Mouse (Mus musculus) ES-Bruce4 (cell line): ENCODE results near the gene Pmpca. TPM values are rescaled to one million over a fixed set of nuclear protein-coding genes. Genes with fewer than 3 reads are reported as not detected.

Experiments used
- H3K27ac ChIP-seq: 2 replicates; pipeline ENCODE4 v1.5.1; 2012; ENCODE audit warnings: low read length, inconsistent platforms; ENCODE audit not compliant: insufficient read depth
- H3K27me3 ChIP-seq: 2 replicates; pipeline ENCODE4 v1.6.1; 2012; ENCODE audit warnings: mild to moderate bottlenecking, low read length, inconsistent platforms; ENCODE audit not compliant: control insufficient read depth, poor library complexity, insufficient read depth, severe bottlenecking
- H3K36me3 ChIP-seq: 2 replicates; pipeline ENCODE4 v1.6.1; 2012; ENCODE audit warnings: inconsistent platforms, mild to moderate bottlenecking, low read length, moderate library complexity; ENCODE audit not compliant: control insufficient read depth, poor library complexity, insufficient read depth, severe bottlenecking
- H3K4me1 ChIP-seq: one replicate; pipeline ENCODE4 v1.8.1; 2011; ENCODE audit warnings: low read length; ENCODE audit not compliant: control insufficient read depth, insufficient read depth
- H3K4me3 ChIP-seq: 2 replicates; pipeline ENCODE4 v1.5.1; 2011; ENCODE audit warnings: low read depth, mild to moderate bottlenecking, low read length
- H3K9ac ChIP-seq: 2 replicates; pipeline ENCODE4 v1.6.1; 2012; ENCODE audit warnings: low read depth, mild to moderate bottlenecking, inconsistent platforms; ENCODE audit not compliant: poor library complexity, severe bottlenecking
- H3K9me3 ChIP-seq: replicated peaks from 2 replicates; pipeline ENCODE4 v1.6.1; 2012; ENCODE audit warnings: mild to moderate bottlenecking, low read length, inconsistent platforms; ENCODE audit not compliant: control insufficient read depth, poor library complexity, insufficient read depth, severe bottlenecking
- CTCF ChIP-seq: IDR thresholded peaks from one replicate; pipeline ENCODE4 v1.8.1; 2011; ENCODE audit warnings: low read depth, low read length
- EP300 ChIP-seq: IDR thresholded peaks from 2 replicates; pipeline ENCODE4 v1.6.1; 2011; ENCODE audit warnings: low read depth, low read length; ENCODE audit not compliant: insufficient read depth
- POLR2A ChIP-seq: IDR thresholded peaks from one replicate; pipeline ENCODE4 v1.8.1; 2011; ENCODE audit warnings: low read length; ENCODE audit not compliant: insufficient read depth
- polyA plus RNA-seq: library from polyadenylated mRNA; stranded (reverse); fragments of >200 nt; gene quantifications from 2 replicates; pipeline ENCODE4 v1.2.4, GENCODE M21; 2011; ENCODE audit warnings: low read depth; ENCODE audit not compliant: missing spikeins, insufficient read depth, insufficient read length

Gene Pmpca
- polyA plus RNA-seq, 1 experiment: 161 TPM

DNA sequence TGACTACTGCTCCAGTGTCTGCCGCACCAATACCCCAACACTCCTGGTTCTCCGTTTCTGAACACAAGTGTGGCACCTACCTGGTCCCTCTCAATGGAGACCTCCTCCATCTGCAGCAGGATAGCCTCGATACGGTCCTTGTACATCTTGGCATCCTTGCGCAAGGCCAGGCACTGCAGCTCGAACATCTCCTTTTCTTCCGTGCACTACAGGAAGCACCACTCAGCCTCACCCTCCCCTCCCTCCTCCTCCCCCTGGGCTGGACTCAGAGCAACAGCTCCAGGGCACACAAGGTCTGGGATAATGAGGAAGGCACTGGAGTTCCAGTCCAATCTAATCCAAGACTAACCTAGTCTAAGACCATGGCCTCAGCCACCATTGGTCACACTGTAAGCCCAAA, 32.5 kb upstream of the Pmpca start:
- TF ChIP-seq EP300 (no peak), CTCF (no peak), POLR2A (no peak)
- Histone ChIP-seq H3K4me3 (no peak overlapping the region), H3K4me1 (peaks cover 1% of the 10 kb centered on the region), H3K27ac (no peak overlapping the region), H3K9ac (no peak overlapping the region), H3K9me3 (no peaks in the 10 kb centered on the region), H3K27me3 (no peaks in the 10 kb centered on the region), H3K36me3 (no peaks in the 10 kb centered on the region)

DNA sequence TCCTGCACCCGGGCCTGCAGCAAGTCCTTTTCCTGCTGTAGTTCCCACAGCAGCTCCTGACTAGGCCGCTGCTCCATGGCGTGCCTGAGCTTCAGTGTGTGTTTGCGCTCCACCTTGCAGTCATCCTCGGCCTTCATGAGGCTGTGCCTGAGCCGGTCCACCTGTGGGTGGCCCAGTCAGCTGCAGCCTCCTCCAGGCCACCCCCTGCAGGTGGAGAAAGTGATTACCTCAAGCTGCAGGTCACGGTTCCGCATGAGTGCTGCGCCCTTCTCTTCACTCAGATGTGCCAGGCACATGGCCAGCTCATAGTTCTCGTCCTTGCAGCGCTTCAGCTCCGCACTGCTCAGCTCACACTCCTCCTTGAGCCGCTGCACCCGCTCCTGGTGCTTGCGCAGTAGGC, 31.7 kb upstream of the Pmpca start:
- H3K4me3 ChIP-seq: no peak overlapping the region
- no peak for TF ChIP-seq POLR2A
- TF ChIP-seq CTCF: peak; percentile 47
- no peaks in the 10 kb centered on the region for H3K36me3 ChIP-seq
- H3K9ac ChIP-seq: no peak overlapping the region
- no peaks in the 10 kb centered on the region for H3K9me3 ChIP-seq
- H3K27ac ChIP-seq: no peak overlapping the region
- H3K27me3 ChIP-seq: no peaks in the 10 kb centered on the region
- H3K4me1 ChIP-seq: peaks cover 1% of the 10 kb centered on the region

DNA sequence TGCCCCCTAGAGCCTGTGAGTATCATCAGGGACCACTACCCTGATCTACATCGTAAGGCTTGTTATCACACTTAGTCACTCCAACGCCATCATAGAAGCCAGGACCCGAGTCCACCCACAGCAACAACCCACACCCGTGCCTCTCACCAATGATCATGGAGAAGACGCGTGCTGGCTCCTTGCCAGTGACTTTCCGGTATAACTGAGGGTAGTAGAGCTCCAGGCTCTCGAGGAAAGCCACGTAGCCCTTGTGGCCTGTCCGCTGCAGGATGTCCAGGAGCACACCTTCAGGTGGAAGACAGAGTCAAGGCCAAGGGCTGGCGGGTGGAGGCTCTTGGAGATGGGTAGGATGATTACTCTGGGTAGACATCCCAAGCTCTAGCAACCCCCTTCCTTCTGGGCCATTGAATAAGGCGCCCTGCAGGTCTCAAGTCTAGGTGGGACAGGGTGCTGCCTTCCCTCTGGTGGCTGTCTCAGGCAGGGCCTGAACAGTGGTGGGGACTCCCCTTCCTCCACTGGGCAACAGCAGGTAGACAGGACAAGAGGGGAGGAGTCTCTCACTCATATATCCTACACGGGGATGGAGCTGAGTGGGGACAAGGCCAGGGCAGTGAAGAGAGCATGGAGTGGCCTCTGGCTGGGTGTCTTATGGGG, 30.3 kb upstream of the Pmpca start:
- H3K4me3 ChIP-seq: no peak overlapping the region
- no peaks in the 10 kb centered on the region for H3K9me3 ChIP-seq
- TF ChIP-seq EP300: no peak
- no peak for TF ChIP-seq CTCF
- no peak for TF ChIP-seq POLR2A
- H3K27me3 ChIP-seq: no peaks in the 10 kb centered on the region
- H3K27ac ChIP-seq: no peak overlapping the region
- no peak overlapping the region for H3K9ac ChIP-seq
- peaks cover 1% of the 10 kb centered on the region for H3K4me1 ChIP-seq
- H3K36me3 ChIP-seq: no peaks in the 10 kb centered on the region

DNA sequence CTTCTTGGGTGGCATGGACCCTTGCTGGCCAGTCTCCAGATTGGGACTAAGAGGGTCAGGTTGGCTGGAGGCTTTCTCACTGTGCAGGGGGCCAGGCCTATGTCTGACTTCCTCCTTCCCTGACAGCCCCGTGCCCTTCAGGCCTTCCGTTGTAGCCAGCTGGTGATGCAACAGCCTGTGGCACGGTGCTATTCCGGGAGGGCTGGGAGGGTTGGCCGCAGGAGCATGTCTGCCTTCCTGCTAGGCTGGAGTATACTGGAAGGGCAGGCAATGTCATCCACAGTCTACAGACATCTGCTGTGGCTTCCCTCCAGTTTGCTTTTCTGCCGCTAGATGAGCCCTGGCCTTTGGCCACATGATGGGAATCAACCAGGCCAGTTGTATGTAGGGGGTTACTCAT, 29.2 kb upstream of the Pmpca start:
- no peak overlapping the region for H3K4me3 ChIP-seq
- H3K27me3 ChIP-seq: no peaks in the 10 kb centered on the region
- no peaks in the 10 kb centered on the region for H3K9me3 ChIP-seq
- peaks cover 1% of the 10 kb centered on the region for H3K4me1 ChIP-seq
- no peaks in the 10 kb centered on the region; the same call in 1 of the 2 replicates for H3K36me3 ChIP-seq
- H3K27ac ChIP-seq: no peak overlapping the region
- H3K9ac ChIP-seq: no peak overlapping the region
- TF ChIP-seq CTCF (no peak), EP300 (no peak), POLR2A (no peak)

DNA sequence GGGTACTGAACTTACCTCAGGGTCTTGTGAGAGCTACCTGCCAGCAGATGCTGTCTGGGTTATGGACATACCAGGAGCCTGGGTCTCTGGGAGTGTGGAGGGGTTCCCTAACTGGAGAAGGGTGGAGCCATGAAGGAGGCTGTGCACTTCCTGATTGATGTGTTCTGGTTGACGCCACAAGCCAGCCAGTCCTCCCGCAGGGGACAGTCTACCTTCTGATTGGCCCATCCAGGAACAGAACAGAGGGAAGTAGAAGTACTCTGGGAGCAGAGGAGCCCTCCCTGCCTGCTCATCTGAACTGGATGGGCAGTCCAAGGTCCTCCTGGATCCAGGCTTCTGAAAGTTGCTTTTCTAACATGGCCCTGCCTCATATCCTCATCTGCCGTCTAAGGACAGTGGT, 28.4 kb upstream of the Pmpca start, which contains the start of gene Card9:
Gene Card9 (minus strand): TSS at position 147 of the 400 bp plus-strand sequence.
- no peaks in the 10 kb centered on the region for H3K9me3 ChIP-seq
- TF ChIP-seq CTCF (no peak), EP300 (no peak), POLR2A (no peak)
- no peak within 1 kb of the TSS for H3K9ac ChIP-seq
- H3K4me3 ChIP-seq: no peak within 1 kb of the TSS
- no peaks in the 10 kb centered on the region for H3K27me3 ChIP-seq
- no peaks in the 10 kb centered on the region; the same call in 1 of the 2 replicates for H3K36me3 ChIP-seq
- H3K4me1 ChIP-seq: peaks cover 1% of the 10 kb centered on the region
- no peak within 1 kb of the TSS for H3K27ac ChIP-seq

DNA sequence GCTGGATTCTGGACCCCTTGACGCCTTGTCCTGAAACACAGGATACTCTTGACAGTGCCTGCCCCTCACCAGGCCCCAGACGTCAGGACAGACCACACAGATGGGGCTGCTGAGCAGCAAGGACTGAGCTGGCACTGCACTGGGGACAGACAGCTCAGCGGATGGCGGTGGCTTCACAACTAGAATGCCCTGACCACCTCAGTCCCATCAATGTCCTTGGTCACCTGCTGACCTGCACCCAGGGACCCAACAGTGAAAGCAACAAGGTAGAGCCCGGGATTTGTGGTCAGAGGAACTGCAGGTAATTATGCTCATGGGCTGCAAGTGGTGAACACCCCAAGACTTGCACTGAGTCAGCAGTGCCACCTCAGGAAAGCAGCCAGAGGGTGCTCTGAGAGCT, 26.1 kb upstream of the Pmpca start:
- H3K4me1 ChIP-seq: no peaks in the 10 kb centered on the region
- no peak overlapping the region for H3K9ac ChIP-seq
- H3K27ac ChIP-seq: no peak overlapping the region
- H3K27me3 ChIP-seq: no peaks in the 10 kb centered on the region
- H3K36me3 ChIP-seq: peaks cover 11% of the 10 kb centered on the region
- H3K4me3 ChIP-seq: no peak overlapping the region
- TF ChIP-seq POLR2A (no peak), EP300 (no peak)
- no peaks in the 10 kb centered on the region for H3K9me3 ChIP-seq
